Mouse (Mus musculus) erythroblast, embryonic 14.5 days (primary cell): ENCODE measurements around the gene Nop2. TPM values are rescaled to one million over a fixed set of nuclear protein-coding genes. Genes with fewer than 3 reads are reported as not detected.

ENCODE experiments used
- H3K27me3 ChIP-seq: 2 replicates; pipeline ENCODE4 v1.6.1; 2012; ENCODE audit warnings: inconsistent platforms; ENCODE audit not compliant: control insufficient read depth
- H3K36me3 ChIP-seq: 2 replicates; pipeline ENCODE4 v1.6.1; 2012; ENCODE audit warnings: mild to moderate bottlenecking, inconsistent platforms; ENCODE audit not compliant: control insufficient read depth
- H3K4me1 ChIP-seq: 2 replicates; pipeline ENCODE4 v1.6.1; 2012; ENCODE audit warnings: inconsistent platforms; ENCODE audit not compliant: control insufficient read depth
- H3K4me3 ChIP-seq: replicated peaks from 2 replicates; pipeline ENCODE3; 2012; ENCODE audit warnings: moderate library complexity, mild to moderate bottlenecking, inconsistent platforms
- H3K9me3 ChIP-seq: 2 replicates; pipeline ENCODE4 v1.6.1; 2012; ENCODE audit warnings: low read length, inconsistent platforms, mixed read lengths; ENCODE audit not compliant: control insufficient read depth
- GATA1 ChIP-seq: IDR thresholded peaks from 2 replicates; pipeline ENCODE4 v1.6.1; 2012; ENCODE audit warnings: low read length, inconsistent platforms, mixed read lengths
- TAL1 ChIP-seq: IDR thresholded peaks from 3 replicates; pipeline ENCODE4 v1.6.1; 2012; ENCODE audit warnings: low read length, inconsistent platforms, mixed read lengths
- polyA plus RNA-seq: library from polyadenylated mRNA; stranded (reverse); fragments of >175 nt; gene quantifications from 2 replicates; pipeline ENCODE4 v1.2.3, GENCODE M21; 2012

The Nop2 gene
- polyA plus RNA-seq, 1 experiment, result 0.78 TPM

DNA sequence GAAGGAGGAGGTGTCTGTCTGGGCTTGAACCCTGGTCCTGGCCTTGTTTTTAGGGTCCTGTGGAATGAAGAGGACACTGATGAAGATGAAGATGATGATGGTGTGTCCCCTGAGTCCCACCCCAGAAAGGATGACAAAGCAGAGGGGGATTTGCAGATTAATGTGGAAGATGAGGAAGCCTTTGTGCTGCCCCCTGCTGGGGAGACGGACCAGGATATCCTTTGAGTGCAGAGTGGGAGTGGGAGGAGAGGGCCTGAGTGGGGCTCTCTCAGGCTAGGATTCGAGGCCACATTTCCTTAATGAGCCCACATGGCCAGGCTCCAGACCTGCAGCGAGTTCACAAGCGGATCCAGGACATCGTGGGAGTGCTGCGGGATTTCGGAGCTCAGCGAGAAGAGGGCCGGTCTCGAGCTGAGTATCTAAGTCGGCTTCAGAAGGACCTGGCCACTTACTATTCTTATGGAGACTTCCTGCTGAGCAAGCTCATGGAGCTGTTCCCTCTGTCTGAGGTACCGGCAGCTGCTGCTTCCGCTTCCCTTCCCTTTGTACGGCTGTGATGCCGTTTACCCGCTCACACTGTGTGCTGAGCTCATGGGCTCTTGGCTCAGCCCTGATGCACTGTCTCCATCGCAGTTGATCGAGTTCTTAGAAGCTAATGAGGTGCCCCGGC, 5.4 kb downstream of the Nop2 start:
- peaks cover 18% of the 10 kb centered on the region for H3K4me1 ChIP-seq
- TF ChIP-seq TAL1, result no peak
- no peak for TF ChIP-seq GATA1
- H3K36me3 ChIP-seq, result peaks cover 83% of the 10 kb centered on the region
- no peaks in the 10 kb centered on the region for H3K27me3 ChIP-seq
- no peak overlapping the region for H3K4me3 ChIP-seq
- no peaks in the 10 kb centered on the region for H3K9me3 ChIP-seq

DNA sequence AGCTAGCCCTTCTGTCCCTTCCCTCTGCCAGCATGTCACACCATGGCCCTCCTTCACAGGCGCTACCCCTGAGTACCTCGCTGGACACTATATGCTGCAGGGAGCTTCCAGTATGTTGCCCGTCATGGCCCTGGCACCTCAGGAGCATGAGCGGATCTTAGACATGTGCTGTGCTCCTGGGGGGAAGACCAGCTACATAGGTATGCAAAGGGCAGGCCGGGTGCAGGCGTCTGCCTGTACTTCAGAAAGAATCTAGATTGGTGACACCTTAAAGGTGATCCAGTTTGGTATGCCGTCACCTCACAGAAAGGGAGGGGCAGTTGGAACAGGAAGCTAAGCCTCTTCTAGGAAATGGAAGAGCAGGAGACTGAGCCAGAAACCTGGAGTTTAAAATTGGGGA, 8.0 kb downstream of the Nop2 start:
- H3K36me3 ChIP-seq, result peaks cover 86% of the 10 kb centered on the region
- H3K9me3 ChIP-seq, result no peaks in the 10 kb centered on the region
- no peak overlapping the region for H3K4me3 ChIP-seq
- no peak for TF ChIP-seq GATA1
- no peak for TF ChIP-seq TAL1
- peaks cover 11% of the 10 kb centered on the region for H3K4me1 ChIP-seq
- no peaks in the 10 kb centered on the region for H3K27me3 ChIP-seq

DNA sequence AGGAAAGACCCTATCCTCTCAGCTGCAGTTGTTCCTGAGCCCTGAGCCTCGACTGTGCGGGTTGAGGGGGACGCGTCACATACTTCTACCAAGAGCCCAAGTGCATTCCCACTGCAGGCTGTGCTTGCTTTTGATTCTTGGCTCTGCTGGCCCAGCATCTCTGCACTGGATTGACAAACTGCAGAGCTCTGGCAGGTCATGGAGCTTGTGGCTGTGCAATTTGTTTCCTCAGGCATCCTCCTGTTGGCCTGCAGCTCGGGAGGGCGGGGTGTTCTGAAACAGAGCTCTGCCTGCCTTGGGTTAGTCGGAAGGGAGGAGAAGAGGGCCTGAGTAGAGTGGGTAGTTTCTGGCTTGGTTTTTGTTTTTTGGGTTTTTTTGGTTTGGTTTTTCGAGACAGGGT, 10.7 kb downstream of the Nop2 start:
- Histone ChIP-seq H3K36me3 (peaks cover 73% of the 10 kb centered on the region), H3K4me3 (no peak overlapping the region), H3K9me3 (no peaks in the 10 kb centered on the region), H3K27me3 (no peaks in the 10 kb centered on the region), H3K4me1 (peaks cover 38% of the 10 kb centered on the region)
- TF ChIP-seq TAL1 (no peak), GATA1 (no peak)

DNA sequence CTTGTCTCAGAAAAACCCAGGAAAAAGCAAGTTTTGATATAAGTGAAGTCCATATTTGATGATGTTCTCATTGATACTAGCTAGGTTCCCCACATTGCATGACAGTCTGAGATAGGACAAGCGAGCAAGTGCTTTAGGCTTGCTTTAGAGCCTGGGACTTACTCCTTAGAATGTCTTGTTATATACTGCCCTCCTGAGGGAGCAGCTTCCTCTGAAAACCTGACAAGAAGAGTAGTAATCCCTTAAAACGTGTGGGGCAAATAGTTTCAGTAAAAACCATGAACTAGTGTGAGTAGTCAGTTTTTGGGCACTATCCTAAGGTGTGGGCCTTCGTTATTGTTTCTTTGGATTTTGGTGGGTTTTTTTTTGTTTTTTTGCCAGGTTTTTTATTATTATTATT, 11.4 kb downstream of the Nop2 start:
- no peak for TF ChIP-seq TAL1
- no peak for TF ChIP-seq GATA1
- Histone ChIP-seq H3K9me3 (no peaks in the 10 kb centered on the region), H3K36me3 (peaks cover 73% of the 10 kb centered on the region), H3K27me3 (no peaks in the 10 kb centered on the region), H3K4me1 (peaks cover 43% of the 10 kb centered on the region), H3K4me3 (no peak overlapping the region)

DNA sequence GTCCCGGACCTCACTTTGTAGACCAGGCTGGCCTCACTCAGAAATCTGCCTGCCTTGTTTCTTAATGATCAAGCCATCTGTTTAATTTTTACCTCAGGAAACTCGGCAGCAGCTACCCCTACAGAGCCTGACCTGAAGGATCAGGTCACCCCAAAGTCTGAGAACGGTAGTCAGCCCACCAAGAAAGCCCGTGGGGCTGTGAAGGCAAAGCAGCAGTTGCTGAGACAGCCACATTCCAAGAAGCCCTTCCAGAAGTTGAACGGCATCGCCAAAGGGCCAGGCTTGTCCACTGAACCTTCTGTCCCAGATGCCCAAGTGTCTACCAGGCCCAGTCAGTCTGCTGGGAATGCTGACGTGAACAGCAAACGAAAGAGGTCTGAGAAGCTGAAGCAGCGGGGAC, 12.2 kb downstream of the Nop2 start:
- peaks cover 74% of the 10 kb centered on the region for H3K36me3 ChIP-seq
- TF ChIP-seq GATA1, result no peak
- TF ChIP-seq TAL1, result no peak
- H3K27me3 ChIP-seq, result no peaks in the 10 kb centered on the region
- no peak overlapping the region for H3K4me3 ChIP-seq
- peaks cover 51% of the 10 kb centered on the region for H3K4me1 ChIP-seq
- H3K9me3 ChIP-seq, result no peaks in the 10 kb centered on the region

DNA sequence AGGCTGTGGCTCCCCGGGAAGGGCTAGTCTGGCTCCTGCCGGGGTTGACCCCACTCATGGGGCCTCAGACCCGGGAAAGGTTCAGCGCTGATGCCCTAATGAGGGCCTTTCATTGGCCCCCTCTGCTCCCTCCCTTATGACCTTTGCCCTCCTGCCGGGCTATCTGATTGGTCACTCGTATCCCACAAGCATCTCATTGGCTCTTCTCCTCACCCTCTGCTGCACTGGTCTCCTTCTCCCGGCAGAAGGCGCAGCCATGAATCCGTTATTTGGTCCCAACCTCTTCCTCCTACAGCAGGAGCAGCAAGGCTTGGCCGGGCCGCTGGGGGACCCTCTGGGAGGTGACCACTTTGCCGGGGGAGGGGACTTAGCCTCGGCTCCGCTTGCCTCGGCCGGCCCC, 13.3 kb downstream of the Nop2 start, which contains the start of gene Iffo1:
Iffo1 (plus strand) TSS at position 241 of the 400 bp plus-strand sequence.
- peaks cover 73% of the 10 kb centered on the region for H3K36me3 ChIP-seq
- H3K4me3 ChIP-seq, result peak within 1 kb of the TSS; percentile 93
- no peaks in the 10 kb centered on the region for H3K27me3 ChIP-seq
- H3K4me1 ChIP-seq, result peaks cover 55% of the 10 kb centered on the region
- H3K9me3 ChIP-seq, result no peaks in the 10 kb centered on the region
- 0 out of 2 replicates have a peak, but pooled peaks have one; percentile 7 for TF ChIP-seq GATA1
- no peak for TF ChIP-seq TAL1

DNA sequence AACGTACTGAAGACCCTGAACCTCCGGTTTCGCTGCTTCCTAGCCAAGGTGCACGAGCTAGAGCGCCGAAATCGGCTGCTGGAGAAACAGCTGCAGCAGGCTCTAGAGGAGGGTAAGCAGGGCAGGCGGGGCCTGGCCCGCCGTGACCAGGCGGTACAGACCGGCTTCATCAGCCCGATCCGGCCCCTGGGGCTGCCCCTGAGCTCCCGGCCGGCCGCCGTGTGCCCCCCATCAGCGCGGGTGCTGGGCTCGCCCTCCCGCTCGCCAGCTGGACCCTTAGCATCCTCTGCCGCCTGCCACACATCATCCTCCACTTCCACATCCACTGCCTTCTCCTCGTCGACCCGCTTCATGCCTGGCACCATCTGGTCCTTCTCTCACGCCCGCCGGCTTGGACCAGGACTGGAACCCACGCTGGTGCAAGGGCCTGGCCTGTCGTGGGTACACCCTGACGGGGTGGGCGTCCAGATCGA, 13.8 kb downstream of the Nop2 start:
- no peak for TF ChIP-seq GATA1
- TF ChIP-seq TAL1, result no peak
- peak overlapping the region; percentile 93 for H3K4me3 ChIP-seq
- H3K4me1 ChIP-seq, result peaks cover 55% of the 10 kb centered on the region
- H3K9me3 ChIP-seq, result no peaks in the 10 kb centered on the region
- H3K36me3 ChIP-seq, result peaks cover 68% of the 10 kb centered on the region
- H3K27me3 ChIP-seq, result no peaks in the 10 kb centered on the region

DNA sequence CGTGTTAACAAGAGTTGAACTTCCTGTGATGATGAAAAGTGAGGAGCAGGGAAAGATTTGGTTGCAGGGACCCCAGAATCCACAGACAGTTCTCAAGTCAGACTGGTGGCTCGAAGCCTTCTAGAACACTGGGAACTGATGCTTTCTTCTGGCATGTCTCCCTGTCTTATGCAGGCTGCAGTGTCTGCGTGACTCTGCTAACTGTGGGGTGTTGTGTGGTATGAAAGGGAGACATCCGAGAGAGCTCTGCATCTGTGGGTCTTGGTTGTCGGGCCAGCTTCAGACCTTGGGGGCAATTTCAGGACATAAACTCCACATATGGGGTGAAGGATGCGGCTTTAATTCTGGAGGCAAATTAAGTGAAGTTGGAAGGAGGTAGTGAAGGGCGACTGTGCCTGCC, 14.4 kb downstream of the Nop2 start:
- H3K4me1 ChIP-seq, result peaks cover 58% of the 10 kb centered on the region
- no peak for TF ChIP-seq TAL1
- no peak for TF ChIP-seq GATA1
- no peaks in the 10 kb centered on the region for H3K27me3 ChIP-seq
- H3K36me3 ChIP-seq, result peaks cover 66% of the 10 kb centered on the region
- peak overlapping the region; percentile 93 for H3K4me3 ChIP-seq
- no peaks in the 10 kb centered on the region for H3K9me3 ChIP-seq

DNA sequence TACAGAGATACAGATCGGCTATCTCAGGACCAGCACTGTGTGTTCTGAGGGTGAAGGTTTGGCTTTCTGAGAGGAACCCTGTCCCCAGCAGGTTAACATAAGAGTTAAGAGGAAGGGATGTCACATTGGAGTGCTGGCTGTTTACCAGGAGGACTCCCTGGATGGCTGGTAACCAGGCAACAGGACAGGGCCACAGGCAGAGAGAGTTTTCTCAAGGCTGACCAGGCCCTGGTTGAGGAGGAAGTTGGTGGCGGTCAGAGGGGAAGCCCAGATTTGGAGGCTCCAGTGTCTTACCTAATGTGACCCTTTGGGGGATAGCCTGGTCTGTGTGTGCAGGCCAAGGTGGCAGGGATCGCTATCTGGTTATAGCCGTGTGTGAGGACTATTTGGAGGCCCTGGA, 15.1 kb downstream of the Nop2 start:
- Histone ChIP-seq H3K36me3 (peaks cover 65% of the 10 kb centered on the region), H3K27me3 (no peaks in the 10 kb centered on the region), H3K4me1 (peaks cover 63% of the 10 kb centered on the region), H3K9me3 (no peaks in the 10 kb centered on the region), H3K4me3 (peak overlapping the region; percentile 93)
- no peak for TF ChIP-seq TAL1
- no peak for TF ChIP-seq GATA1
